Mouse (Mus musculus) heart, embryonic 15.5 days (tissue): ENCODE results near the gene Dcun1d4. TPM values are rescaled to one million over a fixed set of nuclear protein-coding genes. Genes with fewer than 3 reads are reported as not detected.
"Not testable (repeated sequence)": the region's sequence is repeated elsewhere in the genome, so short reads cannot be mapped to it uniquely, and the experiment has no call there.

Source experiments
- ATAC-seq: fragments of 200-750 bp; cut with Nextera tagmentation; replicated peaks from 2 replicates; pipeline ENCODE4 v1.8.0; 2017; ENCODE audit warnings: low read depth, moderate TSS enrichment; ENCODE audit not compliant: insufficient number of reproducible peaks, insufficient read depth, low FRiP score
- H3K27ac ChIP-seq: fragments of 300-500 bp; sonication (generic); 2 replicates; pipeline ENCODE4 v1.5.1; 2015; ENCODE audit warnings: mild to moderate bottlenecking, inconsistent platforms
- H3K27me3 ChIP-seq: fragments of 300-500 bp; sonication (generic); 2 replicates; pipeline ENCODE4 v1.6.1; 2015; ENCODE audit warnings: inconsistent platforms
- H3K36me3 ChIP-seq: fragments of 300-500 bp; sonication (generic); 2 replicates; pipeline ENCODE4 v1.6.1; 2015; ENCODE audit warnings: mild to moderate bottlenecking, inconsistent platforms
- H3K4me1 ChIP-seq: fragments of 300-500 bp; sonication (generic); replicated peaks from 2 replicates; pipeline ENCODE4 v1.6.1; 2015; ENCODE audit warnings: inconsistent platforms
- H3K4me2 ChIP-seq: fragments of 300-500 bp; sonication (generic); 2 replicates; pipeline ENCODE4 v1.6.1; 2015; ENCODE audit warnings: inconsistent platforms, mild to moderate bottlenecking, moderate library complexity
- H3K4me3 ChIP-seq: fragments of 300-500 bp; sonication (generic); 2 replicates; pipeline ENCODE4 v1.5.1; 2015; ENCODE audit warnings: mild to moderate bottlenecking, inconsistent platforms
- H3K9ac ChIP-seq: fragments of 300-500 bp; sonication (generic); 2 replicates; pipeline ENCODE4 v1.6.1; 2015; ENCODE audit warnings: mild to moderate bottlenecking, inconsistent platforms
- H3K9me3 ChIP-seq: fragments of 300-500 bp; sonication (generic); replicated peaks from 2 replicates; pipeline ENCODE4 v1.6.1; 2016; ENCODE audit warnings: inconsistent platforms
- WGBS: fragments of 180-500 bp; shearing (Covaris S2); methylation state at CpG from one replicate; pipeline ENCODE4 v1.1.7; 2015; ENCODE audit warnings: mixed read lengths; 5-methylcytosine and 5-hydroxymethylcytosine counted together
- polyA plus RNA-seq: library from polyadenylated mRNA; unstranded; fragments of >200 nt; fragmentation: Nextera tagmentation; extraction: Ambion mirVana; gene quantifications from 2 replicates; pipeline ENCODE4 v1.2.1, GENCODE M21; 2015

The Dcun1d4 gene
- polyA plus RNA-seq, 1 experiment from 2014 or later, result 15.1 TPM

GRCm38 (mm10) chr5:73481401-73481800 is 601 bp downstream of the Dcun1d4 start:
- H3K4me3 ChIP-seq, result no peak overlapping the region
- H3K27ac ChIP-seq, result no peak overlapping the region
- H3K4me1 ChIP-seq, result no peaks in the 10 kb centered on the region
- no peaks in the 10 kb centered on the region for H3K9me3 ChIP-seq
- H3K27me3 ChIP-seq, result no peaks in the 10 kb centered on the region
- 80% methylated on average over 7 of the region's 7 CpGs for WGBS
- H3K36me3 ChIP-seq, result no peaks in the 10 kb centered on the region
- no peak for ATAC-seq
- H3K4me2 ChIP-seq, result no peak overlapping the region
- H3K9ac ChIP-seq, result no peak overlapping the region

- not testable (repeated sequence) for H3K9me3 ChIP-seq, H3K27me3 ChIP-seq, ATAC-seq, H3K4me1 ChIP-seq, H3K4me2 ChIP-seq, H3K4me3 ChIP-seq, H3K27ac ChIP-seq, H3K36me3 ChIP-seq, H3K9ac ChIP-seq
- 85% methylated on average over 1 of the region's 1 CpGs for WGBS
Measured at GRCm38 (mm10) chr5:73482381-73482780, 1.6 kb downstream of the Dcun1d4 start.

GRCm38 (mm10) chr5:73484016-73484615 is 3.3 kb downstream of the Dcun1d4 start:
- no peak for ATAC-seq
- Histone ChIP-seq H3K36me3 (no peaks in the 10 kb centered on the region), H3K4me3 (no peak overlapping the region), H3K27me3 (no peaks in the 10 kb centered on the region), H3K4me2 (no peak overlapping the region), H3K27ac (no peak overlapping the region), H3K9me3 (no peaks in the 10 kb centered on the region), H3K9ac (no peak overlapping the region), H3K4me1 (no peaks in the 10 kb centered on the region)
- WGBS, result 75% methylated on average over 5 of the region's 5 CpGs

- H3K27me3 ChIP-seq, result no peaks in the 10 kb centered on the region
- H3K9ac ChIP-seq, result no peak overlapping the region
- no peak for ATAC-seq
- no peak overlapping the region for H3K4me3 ChIP-seq
- H3K9me3 ChIP-seq, result no peaks in the 10 kb centered on the region
- H3K36me3 ChIP-seq, result no peaks in the 10 kb centered on the region
- H3K4me2 ChIP-seq, result no peak overlapping the region
- H3K4me1 ChIP-seq, result peaks cover 8% of the 10 kb centered on the region
- no peak overlapping the region for H3K27ac ChIP-seq
- WGBS, result 46% methylated on average over 4 of the region's 4 CpGs
Measured at GRCm38 (mm10) chr5:73486451-73486850, 5.7 kb downstream of the Dcun1d4 start.

- Histone ChIP-seq H3K4me1 (peaks cover 8% of the 10 kb centered on the region), H3K9ac (peak overlapping the region; percentile 55)
- 4% methylated on average over 14 of the region's 14 CpGs for WGBS
Measured at GRCm38 (mm10) chr5:73489915-73490314, 9.1 kb downstream of the Dcun1d4 start.

GRCm38 (mm10) chr5:73490596-73491073 is 9.8 kb downstream of the Dcun1d4 start:
- peak; percentile 97 for ATAC-seq
- H3K4me2 ChIP-seq, result peak overlapping the region; percentile 99
- H3K4me3 ChIP-seq, result peak overlapping the region; percentile 97
- H3K27ac ChIP-seq, result peak overlapping the region; percentile 94
- WGBS, result under 1% methylated on average over 37 of the region's 37 CpGs
- H3K9me3 ChIP-seq, result no peaks in the 10 kb centered on the region
- H3K27me3 ChIP-seq, result no peaks in the 10 kb centered on the region
- H3K4me1 ChIP-seq, result peaks cover 8% of the 10 kb centered on the region
- H3K36me3 ChIP-seq, result no peaks in the 10 kb centered on the region
- peak overlapping the region; percentile 76 for H3K9ac ChIP-seq

More at GRCm38 (mm10) chr5:73489915-73490314, 9.1 kb downstream of the Dcun1d4 start:
- Histone ChIP-seq H3K9me3 (no peaks in the 10 kb centered on the region), H3K4me3 (peak overlapping the region; percentile 97), H3K27me3 (no peaks in the 10 kb centered on the region), H3K27ac (peak overlapping the region; percentile 83), H3K4me2 (peak overlapping the region; percentile 99), H3K36me3 (no peaks in the 10 kb centered on the region)
- ATAC-seq, result no peak

GRCm38 (mm10) chr5:73491074-73491836 is 10.5 kb downstream of the Dcun1d4 start:
- Histone ChIP-seq H3K27ac (peak overlapping the region; percentile 94), H3K4me1 (peaks cover 8% of the 10 kb centered on the region), H3K4me2 (peak overlapping the region; percentile 99), H3K9ac (peak overlapping the region; percentile 76), H3K36me3 (no peaks in the 10 kb centered on the region), H3K27me3 (no peaks in the 10 kb centered on the region), H3K4me3 (peak overlapping the region; percentile 97), H3K9me3 (no peaks in the 10 kb centered on the region)
- under 1% methylated on average over 66 of the region's 70 CpGs for WGBS
- ATAC-seq, result peak; percentile 32

GRCm38 (mm10) chr5:73491837-73492720 is 11.3 kb downstream of the Dcun1d4 start:
- ATAC-seq, result peak; percentile 61
- Histone ChIP-seq H3K4me1 (peaks cover 8% of the 10 kb centered on the region), H3K9ac (peak overlapping the region; percentile 76), H3K27me3 (no peaks in the 10 kb centered on the region), H3K4me3 (peak overlapping the region; percentile 97), H3K4me2 (peak overlapping the region; percentile 99), H3K27ac (peak overlapping the region; percentile 94), H3K9me3 (no peaks in the 10 kb centered on the region), H3K36me3 (no peaks in the 10 kb centered on the region)
- under 1% methylated on average over 56 of the region's 59 CpGs for WGBS

GRCm38 (mm10) chr5:73497401-73497800 is 16.6 kb downstream of the Dcun1d4 start:
- no peaks in the 10 kb centered on the region for H3K36me3 ChIP-seq
- H3K9ac ChIP-seq, result no peak overlapping the region
- peaks cover 16% of the 10 kb centered on the region for H3K4me1 ChIP-seq
- H3K27me3 ChIP-seq, result no peaks in the 10 kb centered on the region
- H3K4me2 ChIP-seq, result no peak overlapping the region
- H3K4me3 ChIP-seq, result no peak overlapping the region
- H3K9me3 ChIP-seq, result no peaks in the 10 kb centered on the region
- ATAC-seq, result no peak
- no peak overlapping the region for H3K27ac ChIP-seq
- WGBS, result 57% methylated on average over 3 of the region's 3 CpGs

GRCm38 (mm10) chr5:73498559-73498958 is 17.8 kb downstream of the Dcun1d4 start:
- H3K4me1 ChIP-seq, result peaks cover 28% of the 10 kb centered on the region
- WGBS, result 77% methylated on average over 8 of the region's 8 CpGs
- no peak overlapping the region for H3K27ac ChIP-seq
- no peak overlapping the region for H3K4me3 ChIP-seq
- no peaks in the 10 kb centered on the region for H3K27me3 ChIP-seq
- no peak for ATAC-seq
- H3K9ac ChIP-seq, result no peak overlapping the region
- H3K36me3 ChIP-seq, result no peaks in the 10 kb centered on the region
- no peak overlapping the region for H3K4me2 ChIP-seq
- no peaks in the 10 kb centered on the region for H3K9me3 ChIP-seq

GRCm38 (mm10) chr5:73500867-73501440 is 20.2 kb downstream of the Dcun1d4 start:
- Histone ChIP-seq H3K36me3 (no peaks in the 10 kb centered on the region), H3K27ac (no peak overlapping the region), H3K4me2 (no peak overlapping the region), H3K4me1 (peaks cover 33% of the 10 kb centered on the region), H3K27me3 (no peaks in the 10 kb centered on the region), H3K9me3 (no peaks in the 10 kb centered on the region), H3K4me3 (no peak overlapping the region), H3K9ac (no peak overlapping the region)
- 40% methylated on average over 7 of the region's 7 CpGs for WGBS
- no peak for ATAC-seq
